Mouse (Mus musculus) adrenal gland, postnatal 36 days (tissue): ENCODE data around the gene Nubp1. TPM values are rescaled to one million over a fixed set of nuclear protein-coding genes. Genes with fewer than 3 reads are reported as not detected.

ENCODE experiments used
- DNase-seq, 2 experiments: peaks; one replicate each; pipeline ENCODE4 v3.0.0; 2021; ENCODE audit warnings: mixed read lengths in 1 of 2
- long read RNA-seq, 2 experiments: library from polyadenylated mRNA; stranded (forward); transcript quantifications; one replicate each; pipeline ENCODE4 v2.0.0; 2021; ENCODE audit warnings: borderline sequencing depth in 2 of 2
- total RNA-seq, 2 experiments: library from RNA; stranded (reverse); gene quantifications; 2 replicates each; pipeline ENCODE4 v1.2.3; 2021

Nubp1 gene
- total RNA-seq, result 10 to 100 TPM; 27.3 to 29.6 TPM
- long read RNA-seq, experiment 1, transcript Nubp1-201 (11 exons, 2,121 nt), result major isoform, 68 of 82 reads
- long read RNA-seq, experiment 1, partial matches to known transcripts, result 1 of 82 reads
- long read RNA-seq, experiment 1, other reads (novel, unspliced or antisense), result 13 of 82 reads
- long read RNA-seq, experiment 2, transcript Nubp1-201 (11 exons, 2,121 nt), result major isoform, 21 of 22 reads
- long read RNA-seq, experiment 2, partial matches to known transcripts, result 0 of 22 reads
- long read RNA-seq, experiment 2, other reads (novel, unspliced or antisense), result 1 of 22 reads

DNA sequence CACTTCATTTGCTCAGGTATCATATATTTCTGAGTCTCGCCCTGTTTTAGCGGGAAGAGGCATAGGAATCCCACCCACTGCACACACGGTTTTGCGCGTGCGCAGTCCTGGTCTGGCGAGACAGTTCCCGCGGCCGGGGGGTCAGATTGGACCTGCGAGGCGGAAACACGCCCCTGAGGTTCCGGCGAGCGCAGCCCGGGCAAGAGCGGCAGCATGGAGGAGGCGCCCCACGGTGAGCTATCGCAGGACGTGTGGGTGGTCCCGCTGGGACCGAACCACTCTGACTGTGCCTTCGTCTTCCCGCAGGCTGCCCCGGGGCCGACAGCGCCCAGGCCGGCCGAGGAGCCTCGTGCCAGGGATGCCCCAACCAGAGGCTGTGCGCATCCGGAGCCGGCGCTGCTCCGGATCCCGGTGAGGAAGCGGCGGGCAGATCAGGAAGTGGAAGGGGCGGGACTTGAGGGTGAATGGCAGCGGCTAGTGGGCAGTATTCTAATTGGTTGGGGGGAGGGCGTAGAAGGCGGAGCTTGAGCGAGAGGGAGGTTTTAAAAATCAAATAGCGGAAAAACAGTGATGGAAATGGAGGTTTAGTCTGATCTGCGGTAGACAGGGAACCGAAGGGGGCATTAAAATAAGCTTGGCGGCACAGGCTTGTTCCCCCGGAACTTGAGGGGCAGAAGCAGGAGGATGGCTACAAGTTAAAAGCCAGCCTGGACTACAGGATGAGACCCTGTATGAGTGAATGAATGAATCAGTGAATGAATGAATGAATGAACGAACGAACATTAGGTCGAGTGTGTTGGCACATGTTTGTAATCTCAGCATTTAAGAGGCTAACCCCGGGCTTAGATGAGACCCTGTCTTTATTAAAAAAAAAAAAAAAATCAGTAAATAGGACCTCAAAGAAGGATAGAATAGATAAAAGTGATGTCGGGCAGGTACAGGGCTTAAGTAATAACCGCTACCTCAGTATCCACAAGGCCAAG lies at the start of gene Nubp1:
Nubp1 (plus strand) TSS at position 185 of the 983 bp plus-strand sequence.
- peak; percentile 94 to 96 for DNase-seq

DNA sequence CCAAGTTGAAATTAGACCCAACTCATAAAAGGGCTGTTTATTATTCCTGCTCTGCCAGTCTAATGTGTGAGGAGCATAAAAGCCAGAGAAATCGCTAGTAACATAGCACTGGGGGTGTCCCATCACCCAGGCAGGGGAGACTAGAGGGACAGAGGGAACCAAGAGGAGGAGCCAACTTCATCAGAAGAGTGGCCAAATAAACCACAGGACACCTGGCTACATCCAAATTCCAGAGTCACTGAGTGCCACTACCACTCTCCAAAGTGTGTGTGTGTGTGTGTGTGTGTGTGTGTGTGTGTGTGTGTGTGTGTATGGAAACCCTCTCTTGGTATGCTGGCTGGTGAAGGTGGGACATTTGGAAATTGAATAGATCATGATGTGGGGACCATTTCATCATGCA lies 48.7 kb upstream of the Nubp1 start:
- DNase-seq, result no peak

DNA sequence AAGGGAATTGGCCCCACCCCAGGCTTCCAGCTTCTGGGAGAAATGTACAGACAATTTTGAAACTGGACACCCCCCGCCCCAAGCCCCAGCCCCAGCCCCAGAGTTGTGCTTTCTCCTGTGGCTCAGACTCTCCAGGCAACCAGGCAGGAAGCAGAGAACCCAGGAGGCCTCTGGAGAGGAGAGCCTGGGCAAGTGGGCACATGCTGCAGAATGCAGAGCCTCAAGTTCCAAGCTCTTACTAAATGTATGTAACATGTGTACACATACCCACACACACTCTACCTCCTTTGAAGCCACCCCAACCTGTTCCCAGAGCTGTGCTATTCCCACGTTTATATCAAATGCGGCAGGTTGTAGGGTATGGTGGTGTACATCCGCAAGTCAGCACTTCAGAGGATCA lies 46.0 kb upstream of the Nubp1 start:
- DNase-seq, result no peak

DNA sequence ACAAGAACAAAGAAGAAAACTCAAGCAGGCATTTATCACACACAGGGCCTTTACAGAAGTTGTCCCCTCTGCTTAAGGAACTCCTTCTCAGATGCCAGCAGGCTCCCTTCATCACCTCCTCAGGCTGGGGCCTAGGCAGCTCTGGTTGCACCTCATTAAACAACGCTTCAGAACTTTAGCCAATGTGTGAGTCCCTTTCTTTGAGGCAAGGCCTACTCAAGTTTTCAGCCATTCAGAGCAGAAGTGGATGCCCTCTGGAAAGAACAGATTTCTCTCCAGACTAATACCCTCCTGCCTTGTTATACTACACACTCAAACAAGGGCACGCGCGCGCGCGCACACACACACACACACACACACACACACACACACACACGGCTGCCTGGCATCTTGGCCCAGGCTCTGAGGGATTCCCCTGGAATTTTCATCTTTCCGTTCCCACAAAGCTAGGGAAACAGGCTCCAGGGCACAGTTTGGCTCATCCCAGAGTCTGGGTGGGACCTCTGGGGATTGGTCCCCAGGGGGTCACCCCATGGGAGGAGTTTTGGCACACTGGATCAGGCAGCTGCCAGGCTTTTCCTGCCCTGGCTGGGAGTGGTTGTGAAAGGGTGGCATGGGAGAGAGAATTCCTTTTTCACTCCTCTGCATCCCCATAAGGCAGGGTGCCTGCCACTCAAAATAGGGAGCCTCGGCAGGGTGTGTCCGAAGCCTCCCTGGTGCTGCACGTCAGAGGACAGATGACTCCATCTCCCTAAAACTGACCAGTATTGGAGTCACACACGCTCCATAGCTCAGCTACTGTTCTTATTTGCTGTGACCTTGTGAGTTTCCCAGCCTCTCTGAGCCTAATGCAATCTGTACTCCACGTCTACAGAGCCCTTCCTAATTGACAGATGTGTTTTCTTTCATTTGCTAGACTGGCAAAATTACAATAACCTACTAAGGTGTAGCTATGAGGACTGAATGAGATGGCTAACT lies 45.2 kb upstream of the Nubp1 start:
- peak; percentile 13 to 20 for DNase-seq

DNA sequence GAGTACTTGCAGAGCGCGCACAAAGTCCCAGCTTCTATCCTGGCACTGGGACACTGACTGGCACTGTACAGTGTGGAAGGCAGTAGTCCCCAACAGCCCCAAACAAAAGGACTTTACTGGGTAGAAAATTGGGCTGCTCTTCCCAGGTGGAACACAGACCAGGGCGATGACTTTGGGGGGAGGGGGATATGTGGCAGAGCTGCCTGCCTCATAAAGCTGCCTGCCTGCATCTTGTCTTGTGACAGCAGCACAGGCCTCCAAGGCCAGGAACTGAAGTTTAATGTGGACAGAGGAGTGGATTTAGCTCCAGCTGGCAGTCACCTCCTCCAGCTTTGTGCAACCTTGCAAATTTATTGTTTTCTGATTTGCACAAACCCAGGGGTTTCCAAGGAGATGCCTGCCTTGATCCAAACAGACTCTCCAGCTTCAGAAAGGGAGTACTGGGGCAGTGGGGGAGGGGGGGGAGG lies 42.2 kb upstream of the Nubp1 start:
- DNase-seq, result peak; percentile 36 to 43

DNA sequence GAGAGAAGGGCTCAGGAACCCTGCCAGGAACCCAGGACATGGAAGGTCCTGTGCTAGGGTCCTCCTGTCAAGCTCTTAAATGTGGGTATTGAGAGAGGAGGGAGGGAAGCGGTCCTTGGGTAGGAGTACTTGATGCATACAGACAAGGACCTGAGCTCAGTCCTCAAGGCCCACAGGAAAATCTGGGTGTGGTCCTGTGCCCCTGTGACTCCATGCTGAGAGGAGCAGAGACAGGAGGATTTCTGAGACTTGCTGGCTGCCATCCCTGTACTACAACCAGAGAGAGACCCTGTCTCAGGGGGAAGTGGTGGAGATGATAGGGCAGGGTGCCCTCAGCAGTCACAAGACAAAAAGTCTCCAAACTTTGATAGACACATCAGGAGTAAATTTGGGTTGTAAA lies 41.8 kb upstream of the Nubp1 start:
- no peak for DNase-seq

DNA sequence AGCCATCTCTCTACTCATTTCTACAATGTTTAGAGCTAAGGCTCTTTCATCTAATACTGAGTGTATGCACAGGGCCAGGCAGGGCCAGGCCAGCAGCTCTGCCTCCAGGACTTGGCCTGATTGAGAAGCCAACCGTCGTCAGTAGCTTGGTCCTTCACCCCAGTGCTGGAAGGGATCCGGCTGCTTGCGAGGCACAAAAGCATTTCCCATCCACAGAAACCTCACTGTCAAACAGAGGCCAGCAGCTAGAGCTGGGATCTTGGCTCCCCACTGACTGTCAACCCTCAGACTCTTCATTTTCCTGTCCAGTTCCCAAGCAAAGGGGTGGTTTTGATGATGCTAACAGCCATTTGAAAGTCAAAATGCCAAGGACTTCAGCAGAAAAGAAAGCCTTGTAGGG lies 39.4 kb upstream of the Nubp1 start:
- peak in 1 of 2 experiments; percentile 18 for DNase-seq

DNA sequence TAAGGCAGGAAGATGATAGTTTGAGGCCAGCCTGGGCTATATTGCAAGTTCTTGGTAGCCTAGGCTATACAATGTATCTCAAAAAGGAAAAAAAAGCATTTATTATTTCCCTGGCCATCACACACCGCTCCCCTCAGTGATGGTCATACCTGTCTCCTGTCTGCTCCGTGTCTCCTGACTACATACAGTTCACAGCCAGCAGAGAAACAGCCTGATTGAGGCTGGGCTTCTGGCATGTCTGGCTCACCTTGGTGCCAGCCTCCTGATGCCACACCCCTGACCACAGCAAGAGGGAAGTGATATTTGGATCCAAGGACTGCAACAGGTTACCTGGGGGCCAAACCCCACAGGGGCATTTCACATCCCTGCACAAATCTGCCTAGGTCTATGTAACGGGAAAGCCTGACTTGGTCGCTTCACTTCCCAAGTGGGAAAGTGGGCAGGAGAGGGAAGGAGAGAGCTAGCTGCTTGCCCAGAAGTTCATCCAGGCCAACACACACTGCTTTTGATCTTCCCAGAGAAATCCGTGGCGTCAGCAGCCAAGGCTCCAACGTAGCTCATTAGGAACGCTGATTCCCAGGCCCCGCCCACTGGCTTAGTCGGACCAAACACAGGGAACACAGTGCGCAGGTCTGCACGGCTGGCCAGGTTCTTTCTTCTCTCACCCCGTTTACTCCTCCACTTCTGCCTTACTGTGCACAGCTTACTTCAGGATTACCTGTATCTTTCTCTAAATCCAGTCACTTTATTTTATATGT lies 37.3 kb upstream of the Nubp1 start:
- peak; percentile 79 to 84 for DNase-seq

DNA sequence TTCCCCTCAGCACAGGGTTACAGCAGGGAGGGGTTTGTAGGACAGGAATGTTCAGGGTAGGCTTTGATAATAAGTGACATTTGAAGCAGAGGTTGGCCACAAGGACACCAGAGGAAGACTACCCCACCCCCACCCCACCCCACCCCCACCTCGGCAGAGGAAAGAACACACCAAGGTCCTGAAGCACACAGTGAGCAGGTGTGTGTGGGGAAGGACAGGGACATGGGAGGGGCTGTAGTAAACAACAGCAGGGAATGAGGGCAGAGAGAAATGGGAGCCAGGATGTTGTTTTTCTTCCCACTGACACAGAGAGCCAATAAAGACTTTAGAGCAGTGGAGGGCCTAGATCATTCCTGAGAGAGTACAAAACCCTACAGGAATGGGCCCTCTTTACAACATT lies 34.5 kb upstream of the Nubp1 start:
- DNase-seq, result no peak

DNA sequence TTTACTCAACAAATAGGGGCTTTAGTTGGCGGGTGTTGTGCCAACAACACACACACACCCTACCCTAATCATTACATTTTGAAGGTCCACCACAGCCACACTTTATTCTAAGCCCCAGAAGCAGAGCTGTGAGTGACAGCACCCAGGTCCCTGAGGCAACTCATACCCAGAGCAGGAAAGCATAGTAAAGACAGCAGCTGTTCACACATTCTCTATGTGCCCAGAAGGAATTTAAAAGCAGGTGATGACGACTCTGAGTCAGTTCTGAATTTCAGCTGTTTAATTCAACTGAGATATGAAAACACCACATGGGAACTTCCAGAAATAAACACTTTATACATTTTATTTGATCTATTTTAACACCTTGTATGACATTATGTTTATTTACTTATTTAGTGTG lies 32.2 kb upstream of the Nubp1 start:
- DNase-seq, result no peak

DNA sequence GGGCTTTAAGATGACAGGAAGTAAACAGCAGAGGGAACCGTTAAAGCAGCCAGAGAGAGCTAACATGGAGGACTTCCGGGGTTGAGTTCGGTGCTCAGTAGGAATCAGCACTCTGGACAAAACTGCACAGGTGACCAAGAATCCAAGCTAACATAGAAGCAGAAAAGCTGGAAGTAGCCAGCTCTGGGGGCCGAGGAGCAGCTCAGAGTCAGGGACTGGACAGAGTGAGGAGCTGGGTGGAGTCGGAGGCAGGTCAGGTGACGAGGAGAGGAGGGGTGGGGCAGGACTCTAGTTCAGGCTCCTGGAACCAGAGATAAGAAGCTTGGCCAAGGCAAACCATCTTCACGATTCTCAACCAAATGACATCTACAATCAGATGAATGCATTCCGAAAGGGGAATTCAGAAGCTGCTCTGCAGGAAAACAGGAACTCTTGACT lies 27.7 kb upstream of the Nubp1 start:
- peak; percentile 25 to 48 for DNase-seq

DNA sequence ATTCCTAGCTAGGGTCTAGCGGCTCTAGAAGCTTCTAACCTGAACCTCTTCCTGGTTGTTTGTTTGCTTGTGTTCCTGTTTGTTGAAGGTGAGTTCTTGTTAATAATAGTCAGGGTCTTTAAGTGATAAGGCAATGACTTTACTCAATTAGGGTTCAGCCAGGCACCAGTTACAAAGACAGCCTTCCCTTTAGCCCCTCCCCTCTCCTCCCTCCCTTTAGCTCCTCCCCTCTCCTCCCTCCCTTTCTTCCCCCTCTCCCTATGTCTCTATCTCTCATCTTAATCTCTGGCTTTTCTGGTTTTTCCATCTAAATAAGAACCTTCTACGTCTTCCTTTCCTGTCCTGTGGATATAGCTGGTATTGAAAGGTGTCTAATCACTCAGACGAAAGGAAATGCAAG lies 27.2 kb upstream of the Nubp1 start:
- DNase-seq, result peak in 1 of 2 experiments; percentile 7

DNA sequence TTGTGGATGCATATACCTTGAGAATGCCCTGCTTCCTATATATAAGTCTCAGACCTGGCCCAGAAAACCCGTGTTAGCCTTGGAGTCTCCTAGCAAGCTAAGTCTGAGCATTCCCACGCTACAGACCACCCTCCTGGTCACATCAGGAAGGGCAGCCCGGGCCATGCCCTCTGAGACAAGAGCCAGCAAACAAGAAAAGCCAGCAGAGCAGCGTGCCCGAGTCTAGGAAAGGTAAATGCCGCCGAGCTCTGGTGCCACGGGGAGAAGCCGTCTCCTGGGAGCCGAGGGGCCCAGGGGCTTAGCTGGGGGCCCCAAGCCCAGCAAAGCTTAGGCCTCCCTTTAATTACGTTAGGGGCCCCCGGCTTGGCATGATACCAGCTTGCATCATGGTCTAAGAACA lies 26.5 kb upstream of the Nubp1 start:
- DNase-seq, result no peak

DNA sequence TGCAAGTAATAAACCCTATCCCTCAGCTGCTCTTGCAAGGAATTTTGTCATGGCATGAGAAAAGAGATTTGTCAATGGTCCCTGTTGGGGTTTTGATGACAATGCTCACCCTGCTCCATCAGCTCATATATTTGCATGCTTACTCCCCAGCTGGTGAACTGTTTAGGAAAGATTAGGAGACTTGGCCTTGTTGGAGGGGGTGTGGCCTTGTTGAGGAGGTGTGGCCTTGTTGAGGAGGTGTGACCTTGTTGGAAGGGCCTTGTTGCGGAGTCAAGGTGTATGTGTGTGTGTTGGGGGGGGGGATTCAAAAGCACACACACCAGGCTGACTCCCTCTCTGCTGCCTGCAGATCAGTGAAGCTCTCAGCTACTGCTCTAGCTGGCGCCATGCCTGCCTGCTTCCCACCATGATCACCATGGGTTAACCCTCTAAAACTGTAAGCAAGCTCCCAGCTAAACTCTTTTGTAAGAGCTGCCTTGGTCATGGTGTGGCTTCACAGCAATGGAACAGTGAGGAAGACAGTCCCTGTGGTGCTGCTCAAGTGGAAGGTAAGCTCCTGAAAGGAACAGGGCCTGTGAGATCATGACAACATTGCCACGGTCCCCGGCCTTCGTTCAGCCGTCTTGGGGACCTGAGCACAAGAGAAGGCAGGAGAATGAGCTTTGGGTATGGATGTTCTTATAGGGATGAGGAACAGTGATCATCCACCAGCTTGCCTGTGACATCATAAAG lies 22.9 kb upstream of the Nubp1 start:
- no peak for DNase-seq

DNA sequence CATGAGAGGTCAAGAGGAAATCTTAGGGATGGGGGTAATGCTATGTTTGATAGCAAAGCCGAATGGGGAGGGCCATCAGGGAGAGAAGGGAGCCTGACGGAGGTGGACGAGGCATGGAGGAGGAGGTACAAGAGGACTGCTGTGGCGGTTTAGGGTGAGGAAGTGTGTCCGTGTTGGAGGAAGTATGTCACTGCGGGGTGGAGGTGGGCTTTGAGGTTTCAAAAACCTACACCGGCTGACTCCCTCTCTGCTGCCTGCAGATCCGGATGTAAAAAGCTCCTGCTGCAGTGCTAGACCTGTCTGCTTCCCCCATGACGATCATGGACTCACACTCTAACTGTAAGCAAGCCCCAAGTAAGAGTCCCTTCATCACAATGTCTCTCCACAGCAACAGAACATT lies 19.2 kb upstream of the Nubp1 start:
- no peak for DNase-seq

DNA sequence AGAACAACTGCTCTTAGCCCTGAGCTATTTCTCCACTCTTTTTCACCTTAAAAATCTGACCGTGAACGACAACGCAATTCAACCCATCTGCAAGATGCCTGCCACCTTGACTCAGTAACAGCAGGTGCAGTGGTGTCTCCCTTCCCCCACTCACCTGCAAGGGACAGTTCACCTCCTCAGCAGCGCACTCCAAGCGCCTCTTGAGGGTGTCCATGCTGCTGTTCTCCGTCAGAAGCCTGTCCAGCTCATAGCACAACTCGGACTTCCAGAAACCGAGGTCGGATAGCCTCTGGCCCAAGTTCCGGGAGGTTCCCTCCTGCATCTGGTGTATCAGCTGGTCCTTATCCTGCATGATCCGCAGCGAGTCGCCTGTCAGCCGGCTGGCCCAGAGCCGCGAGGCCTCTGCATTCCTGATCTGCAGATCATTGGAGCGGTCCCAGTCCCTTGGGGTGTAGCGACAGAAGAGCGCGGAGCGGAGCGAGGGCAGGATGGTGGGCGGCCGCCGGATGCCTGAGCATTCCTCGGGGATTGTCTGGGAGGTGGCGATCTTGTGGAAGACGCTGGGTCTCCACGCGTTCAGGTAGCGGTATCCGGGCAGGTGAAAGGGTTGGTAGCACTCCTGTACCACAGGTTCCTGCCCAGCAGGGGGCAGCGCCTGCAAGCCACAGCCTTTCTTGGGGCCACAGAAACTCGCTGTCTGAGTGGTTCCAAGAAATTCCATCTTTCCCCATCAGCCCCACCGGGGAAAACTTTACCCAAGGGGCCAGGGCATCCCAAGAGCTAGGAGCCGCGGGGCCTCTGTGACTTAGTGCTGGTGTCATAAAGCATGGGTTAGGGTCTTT lies 16.8 kb upstream of the Nubp1 start, which contains the start of gene Tekt5:
Tekt5 (minus strand) TSS at position 792 of the 842 bp plus-strand sequence.
- DNase-seq, result peak; percentile 43 to 49

DNA sequence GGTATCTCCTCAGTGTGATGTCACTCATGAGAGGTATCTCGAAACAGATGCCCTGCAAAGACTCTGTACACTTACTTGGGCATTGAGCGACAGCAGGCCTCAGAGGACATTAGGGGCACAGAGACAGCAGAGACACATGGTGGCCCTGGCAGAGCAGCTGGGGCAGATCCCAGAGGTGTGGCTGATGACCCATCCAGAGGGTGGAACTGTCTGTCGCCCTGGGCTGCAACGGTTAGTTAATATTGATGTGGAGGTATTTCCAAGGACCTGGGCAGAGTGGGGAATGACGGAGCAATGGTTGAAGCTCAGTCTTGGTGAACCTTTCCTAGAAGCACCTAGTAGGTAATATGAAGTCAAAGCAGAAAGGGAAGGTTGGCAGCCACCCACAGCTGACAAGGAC lies 13.0 kb upstream of the Nubp1 start:
- DNase-seq, result no peak

DNA sequence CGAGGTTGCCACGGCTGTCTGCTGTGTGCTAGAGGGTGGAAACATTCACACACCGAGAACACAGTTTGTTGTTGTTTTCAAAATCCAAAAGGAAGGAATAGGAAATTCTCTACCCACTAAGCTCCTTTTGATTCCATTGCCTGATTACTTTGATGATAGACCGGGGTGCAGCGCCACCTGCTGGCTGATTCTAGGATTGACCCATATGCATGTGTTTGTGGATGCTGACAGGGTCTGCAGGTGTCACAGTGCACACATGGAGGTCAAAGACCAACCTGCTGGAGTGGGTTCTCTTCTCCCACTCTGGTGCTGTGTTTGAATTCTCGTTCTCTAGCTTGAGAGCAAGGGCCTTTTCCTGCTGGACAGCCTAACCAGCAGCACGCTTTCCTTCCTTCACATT lies 12.6 kb upstream of the Nubp1 start:
- peak; percentile 82 to 86 for DNase-seq

DNA sequence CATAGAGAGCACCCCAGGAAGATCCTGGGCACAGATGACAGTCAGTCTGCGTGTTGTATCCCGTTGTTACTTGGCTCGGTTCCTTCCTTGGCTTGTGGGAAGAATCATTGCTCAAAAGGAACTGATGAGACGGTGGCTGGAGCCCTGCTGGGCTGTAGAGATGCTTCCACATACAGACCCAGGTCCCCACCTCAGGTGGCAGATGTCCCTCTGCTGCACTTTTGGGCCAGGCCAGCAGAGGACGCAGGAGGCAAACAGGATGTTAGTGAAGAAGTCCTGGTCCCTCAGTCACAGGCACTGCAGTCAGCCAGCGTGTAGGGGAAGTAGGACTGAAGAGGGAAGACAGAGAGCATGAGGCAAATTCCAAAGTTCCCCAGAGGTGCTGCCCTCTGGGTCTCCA lies 4.2 kb downstream of the Nubp1 start:
- peak; percentile 12 to 42 for DNase-seq
